Mouse (Mus musculus) kidney, embryonic 14.5 days (tissue): ENCODE data around the gene B3gat2. TPM values are rescaled to one million over a fixed set of nuclear protein-coding genes. Genes with fewer than 3 reads are reported as not detected.

Experiments
- ATAC-seq: fragments of 200-750 bp; cut with Nextera tagmentation; 2 replicates; pipeline ENCODE4 v1.8.0; 2017; ENCODE audit warnings: moderate number of reproducible peaks, mild to moderate bottlenecking, moderate TSS enrichment, moderate library complexity; ENCODE audit not compliant: low FRiP score, low TSS enrichment
- H3K27ac ChIP-seq: fragments of 300-500 bp; sonication (generic); 2 replicates; pipeline ENCODE4 v1.5.1; 2014; ENCODE audit warnings: low read depth, mild to moderate bottlenecking, low read length, moderate library complexity, mixed read lengths
- H3K27me3 ChIP-seq: fragments of 300-500 bp; sonication (generic); 2 replicates; pipeline ENCODE4 v1.6.1; 2014; ENCODE audit warnings: mild to moderate bottlenecking, low read length; ENCODE audit not compliant: control insufficient read depth, insufficient read depth
- H3K36me3 ChIP-seq: fragments of 300-500 bp; sonication (generic); 2 replicates; pipeline ENCODE4 v1.6.1; 2014; ENCODE audit warnings: low read length, mixed read lengths; ENCODE audit not compliant: control insufficient read depth, insufficient read depth
- H3K4me1 ChIP-seq: fragments of 300-500 bp; sonication (generic); 2 replicates; pipeline ENCODE4 v1.6.1; 2014; ENCODE audit warnings: low read length, mixed read lengths; ENCODE audit not compliant: control insufficient read depth, insufficient read depth
- H3K4me2 ChIP-seq: fragments of 300-500 bp; sonication (generic); replicated peaks from 2 replicates; pipeline ENCODE4 v1.6.1; 2014; ENCODE audit warnings: low read depth, mild to moderate bottlenecking, low read length
- H3K4me3 ChIP-seq: fragments of 300-500 bp; sonication (generic); 2 replicates; pipeline ENCODE4 v1.5.1; 2014; ENCODE audit warnings: mild to moderate bottlenecking, low read length
- H3K9ac ChIP-seq: fragments of 300-500 bp; sonication (generic); 2 replicates; pipeline ENCODE4 v1.6.1; 2014; ENCODE audit warnings: low read depth, mild to moderate bottlenecking, low read length, moderate library complexity
- H3K9me3 ChIP-seq: fragments of 300-500 bp; sonication (generic); 2 replicates; pipeline ENCODE4 v1.6.1; 2016; ENCODE audit warnings: low read length; ENCODE audit not compliant: control insufficient read depth
- WGBS: fragments of 180-500 bp; shearing (Covaris S2); extraction: QIAGEN DNeasy Blood & Tissue Kit; methylation state at CpG from one replicate; pipeline ENCODE4 v1.1.7; 2014; 5-methylcytosine and 5-hydroxymethylcytosine counted together
- polyA plus RNA-seq: library from polyadenylated mRNA; unstranded; fragments of >200 nt; fragmentation: Nextera tagmentation; extraction: Ambion mirVana; gene quantifications from 2 replicates; pipeline ENCODE4 v1.2.1, GENCODE M21; 2014

B3gat2 gene
- polyA plus RNA-seq, 1 experiment from 2014 or later = 5.0 TPM

DNA sequence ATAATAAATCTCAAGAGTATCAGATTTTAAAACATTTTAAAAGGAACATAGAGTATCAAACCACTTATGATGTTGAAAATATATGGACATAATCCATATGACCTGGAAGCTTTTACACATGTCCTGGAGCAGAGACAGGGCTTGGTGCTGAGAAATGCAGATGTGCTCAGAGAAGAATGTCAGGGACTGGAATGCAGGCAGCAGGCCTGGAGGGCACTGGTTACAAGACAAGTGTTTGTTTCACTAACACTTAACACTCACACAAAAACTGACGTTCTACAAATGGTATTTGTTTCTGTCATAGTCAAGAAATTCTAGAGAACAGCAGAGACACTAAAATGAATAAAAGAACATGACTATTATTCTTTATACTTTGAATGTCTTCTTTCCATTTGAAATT, 130.5 kb downstream of the B3gat2 start:
- Histone ChIP-seq H3K27me3 (no peaks in the 10 kb centered on the region), H3K27ac (no peak overlapping the region), H3K4me3 (no peak overlapping the region), H3K36me3 (no peaks in the 10 kb centered on the region; the same call in 1 of the 2 replicates), H3K4me1 (no peaks in the 10 kb centered on the region), H3K9ac (no peak overlapping the region), H3K4me2 (no peak overlapping the region), H3K9me3 (no peaks in the 10 kb centered on the region)
- WGBS = 73% methylated on average over 1 of the region's 1 CpGs
- ATAC-seq = no peak

Other genes with a start within 250 kb of the B3gat2 start
- 46.7 and 51.0 TPM in 2 replicates for gene Smap1, start 160.6 kb downstream of the B3gat2 start, polyA plus RNA-seq
- 80.2 and 110 TPM in 2 replicates for gene Sdhaf4, start 243.9 kb downstream of the B3gat2 start, polyA plus RNA-seq